Mouse (Mus musculus) ES-CJ7 (cell line): ENCODE results near the gene Sec24c.
"Not testable (repeated sequence)": the region's sequence is repeated elsewhere in the genome, so short reads cannot be mapped to it uniquely, and the experiment has no call there.

ENCODE experiments used
- DNase-seq: peaks from one replicate; pipeline ENCODE4 v3.0.0; 2011; ENCODE audit warnings: low read depth, low spot score

Sec24c gene

DNA sequence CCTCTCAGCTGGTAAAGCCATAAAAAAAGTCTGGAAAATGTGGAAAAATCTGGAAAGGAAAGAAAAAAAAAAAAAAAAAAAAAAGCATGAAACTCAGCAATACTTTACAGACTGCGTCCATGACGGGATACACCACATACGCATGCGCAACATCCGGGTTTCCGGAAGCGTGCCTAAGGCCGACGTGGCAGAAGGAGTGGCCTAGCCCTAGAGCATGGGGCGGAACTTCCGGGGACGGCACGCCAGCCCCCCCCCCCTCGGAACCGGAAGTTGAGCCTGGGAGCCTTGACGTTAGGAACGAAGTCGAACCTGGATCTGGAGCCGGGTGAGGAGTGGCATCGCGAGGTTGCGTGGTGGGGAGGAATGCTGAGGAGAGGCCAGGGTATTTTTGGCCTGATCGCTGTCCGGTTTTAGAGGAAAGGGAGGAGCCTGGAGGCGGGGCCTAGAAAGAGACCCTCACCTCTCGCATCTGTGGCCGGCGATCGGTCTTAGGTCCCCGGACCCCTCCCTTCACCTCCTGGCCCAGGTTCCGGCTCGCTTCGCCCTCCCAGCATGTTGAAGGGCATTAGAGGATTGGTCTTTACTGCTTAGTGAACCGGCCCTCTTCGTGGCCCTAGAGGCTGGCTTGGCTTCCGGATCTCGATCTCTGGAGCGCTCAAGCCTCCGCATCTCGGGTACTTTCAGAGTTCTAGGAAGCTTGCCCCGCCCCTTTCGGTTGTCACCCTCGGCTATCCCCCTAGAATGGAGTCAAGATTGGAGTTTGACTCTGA lies at the start of gene Sec24c:
Sec24c (plus strand) TSS at position 245 of the 770 bp plus-strand sequence.
- DNase-seq = peak; percentile 99

DNA sequence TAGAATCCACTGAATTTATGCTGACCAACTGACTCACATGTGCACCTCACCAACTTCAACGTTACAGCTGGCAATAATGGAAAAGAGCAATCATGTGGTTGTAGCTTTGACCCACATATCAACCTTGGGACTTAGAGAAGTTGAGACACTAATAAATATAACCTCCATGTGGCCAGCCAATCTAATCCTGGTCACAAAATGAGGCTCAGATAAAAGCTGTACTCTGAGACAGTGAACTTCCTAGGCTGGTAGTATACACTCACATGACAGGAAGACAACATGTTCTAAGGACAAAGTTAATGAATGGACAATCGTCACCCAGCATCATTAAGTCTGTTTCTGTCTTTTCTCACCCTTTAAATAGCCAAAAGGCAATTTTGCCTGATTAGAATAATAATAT lies 47.7 kb upstream of the Sec24c start:
- no peak for DNase-seq

DNA sequence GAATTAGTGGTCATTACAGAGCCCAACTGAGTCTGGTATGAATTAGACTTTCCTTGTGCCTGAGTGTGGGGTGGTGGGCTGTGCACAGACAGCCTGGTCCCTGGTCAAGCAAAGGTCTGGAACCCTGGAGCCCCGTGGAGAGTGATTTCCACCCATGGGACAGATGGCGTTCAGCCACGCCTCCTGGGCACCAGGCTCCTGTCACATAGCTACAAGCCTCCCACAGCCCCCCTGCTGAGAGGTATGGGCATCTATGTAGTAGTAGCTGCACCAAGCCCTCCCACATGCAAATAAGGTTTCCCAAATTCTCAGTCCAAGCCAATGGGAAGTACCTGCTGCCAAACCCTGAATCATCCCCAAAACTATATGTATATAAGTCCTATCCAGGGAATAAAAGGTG lies 47.1 kb upstream of the Sec24c start:
- DNase-seq = no peak

DNA sequence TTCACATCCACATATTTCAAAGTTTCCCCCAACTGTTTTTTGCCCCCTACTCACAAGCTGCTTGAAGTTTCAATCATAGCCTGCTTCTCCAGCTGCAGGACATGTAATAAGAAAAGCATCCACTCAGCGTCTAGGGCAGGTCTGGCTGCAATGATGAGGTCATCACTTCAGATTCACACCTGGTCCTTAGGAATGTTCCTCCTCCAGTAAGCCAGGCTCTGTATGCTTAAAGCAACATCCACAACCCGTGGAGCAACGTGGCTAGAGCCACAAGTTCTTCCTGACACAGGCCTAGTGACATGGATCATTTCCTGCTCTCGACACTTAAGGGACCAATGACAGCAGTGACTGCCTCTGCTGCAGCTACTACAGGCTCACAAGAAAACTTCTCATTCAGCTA lies 42.9 kb upstream of the Sec24c start:
- DNase-seq = no peak

DNA sequence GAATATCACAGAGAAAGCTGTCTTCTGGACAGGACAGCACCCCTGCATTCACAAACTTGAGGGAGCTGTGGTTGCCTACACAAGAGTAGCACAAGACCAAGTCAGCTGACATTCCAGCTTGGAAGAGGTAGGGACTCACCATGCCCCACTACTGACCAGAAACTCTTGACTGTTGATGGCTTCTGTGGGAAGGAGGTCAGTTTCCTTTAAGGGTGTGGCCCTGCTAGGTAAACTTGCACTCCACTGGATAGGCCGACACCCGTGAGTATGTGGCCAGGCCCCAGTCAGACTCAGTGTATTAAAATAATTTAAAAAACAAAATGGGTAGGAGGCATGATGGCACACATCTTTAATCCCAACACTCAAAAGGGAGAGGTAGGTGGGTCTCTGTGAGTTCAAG lies 38.6 kb upstream of the Sec24c start:
- no peak for DNase-seq

DNA sequence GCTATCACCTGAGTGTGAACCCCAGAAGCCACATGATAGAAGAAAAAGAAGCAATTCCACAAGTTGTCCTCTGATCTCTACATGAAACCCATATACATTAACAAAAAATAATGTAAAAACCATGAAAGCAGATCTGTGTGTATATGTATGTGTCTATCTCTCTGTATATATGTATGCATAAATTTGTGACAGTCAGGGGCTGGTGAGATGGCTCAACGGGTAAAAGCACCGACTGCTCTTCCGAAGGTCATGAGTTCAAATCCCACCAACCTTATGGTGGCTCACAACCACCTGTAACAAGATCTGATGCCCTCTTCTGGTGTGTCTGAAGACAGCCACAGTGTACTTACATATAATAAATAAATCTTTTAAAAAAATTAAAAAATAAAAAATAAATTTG lies 37.1 kb upstream of the Sec24c start:
- not testable (repeated sequence) for DNase-seq

DNA sequence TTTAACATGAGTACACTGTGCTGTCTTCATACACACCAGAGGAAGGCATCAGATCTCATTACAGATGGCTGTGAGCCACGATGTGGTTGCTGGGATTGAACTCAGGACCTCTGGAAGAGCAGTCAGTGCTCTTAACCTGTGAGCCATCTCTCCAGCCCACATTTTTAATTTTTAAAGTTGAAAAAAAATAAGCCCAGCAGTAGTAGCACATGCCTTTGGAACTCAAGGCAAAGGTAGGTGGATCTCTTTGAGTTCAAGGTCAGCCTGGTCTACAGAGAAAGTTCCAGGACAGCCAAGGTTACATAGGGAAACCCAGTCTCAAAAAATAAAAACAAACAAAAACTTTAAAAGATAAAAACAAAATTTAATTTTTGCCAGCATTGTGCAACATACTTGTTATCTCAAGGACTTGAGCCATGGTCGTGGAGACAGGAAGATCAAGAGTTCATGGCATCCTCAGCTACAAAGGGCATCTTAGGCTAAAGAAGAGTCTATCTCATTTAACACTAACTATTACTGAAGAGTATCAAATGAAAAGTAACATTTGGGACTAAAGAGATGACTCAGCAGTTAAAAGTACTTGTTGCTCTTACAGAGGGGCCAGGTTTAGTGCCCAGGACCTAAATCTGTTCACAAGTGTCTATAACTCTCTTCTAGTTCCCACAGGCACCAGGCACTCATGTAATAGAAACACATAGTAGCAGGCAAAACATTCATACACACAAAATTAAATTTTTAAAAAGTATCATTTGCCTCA lies 36.1 kb upstream of the Sec24c start:
- no peak for DNase-seq

DNA sequence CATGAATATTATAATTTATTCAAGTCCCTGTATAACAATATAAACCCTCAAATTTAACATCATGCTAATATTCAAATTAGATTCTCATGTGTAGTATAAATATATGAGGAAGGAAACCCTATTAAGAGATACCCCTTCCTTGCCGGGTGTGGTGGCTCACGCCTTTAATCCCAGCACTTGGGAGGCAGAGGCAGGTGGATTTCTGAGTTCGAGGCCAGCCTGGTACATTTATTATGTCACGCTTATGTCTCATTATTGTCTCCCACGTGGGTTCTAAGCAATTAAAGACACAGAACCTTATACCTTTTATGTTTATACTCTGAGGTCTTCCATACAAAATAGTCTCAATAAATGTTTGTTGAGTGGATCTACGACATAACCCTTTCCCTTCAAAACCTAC lies 35.4 kb upstream of the Sec24c start:
- no peak for DNase-seq

DNA sequence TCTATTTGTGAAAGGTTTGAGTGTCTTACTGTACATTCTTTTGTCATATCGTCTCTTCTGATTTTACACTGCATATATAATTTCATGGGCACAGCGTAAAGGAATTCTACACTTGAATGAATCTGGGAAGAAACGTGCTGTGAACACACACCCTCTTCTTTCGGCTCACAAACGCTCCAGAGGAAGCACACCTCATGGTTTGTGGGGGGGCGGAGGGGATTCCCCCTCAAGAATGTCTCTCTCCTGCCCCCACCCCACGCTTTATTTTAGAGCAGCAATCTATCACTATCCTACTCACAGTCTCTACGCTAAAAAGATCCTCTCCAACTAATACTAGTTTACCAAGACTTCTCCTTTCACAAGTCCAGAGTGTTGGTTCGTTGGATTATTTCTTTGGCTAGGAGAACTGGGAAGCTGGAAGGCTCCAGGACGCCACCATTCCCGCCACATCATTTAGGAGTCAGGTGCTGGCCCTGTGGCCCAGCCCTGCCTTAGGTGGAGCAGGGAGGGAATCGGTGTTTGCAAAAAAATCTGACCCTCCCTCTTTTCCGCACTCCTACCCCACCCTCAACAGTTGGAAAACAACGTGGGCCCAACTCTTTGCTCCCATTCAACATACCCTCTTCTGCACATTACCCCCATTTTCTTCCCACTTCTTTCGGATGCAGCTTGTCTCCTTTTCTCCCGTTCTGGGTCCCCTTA lies 34.0 kb upstream of the Sec24c start:
- peak; percentile 84 for DNase-seq

DNA sequence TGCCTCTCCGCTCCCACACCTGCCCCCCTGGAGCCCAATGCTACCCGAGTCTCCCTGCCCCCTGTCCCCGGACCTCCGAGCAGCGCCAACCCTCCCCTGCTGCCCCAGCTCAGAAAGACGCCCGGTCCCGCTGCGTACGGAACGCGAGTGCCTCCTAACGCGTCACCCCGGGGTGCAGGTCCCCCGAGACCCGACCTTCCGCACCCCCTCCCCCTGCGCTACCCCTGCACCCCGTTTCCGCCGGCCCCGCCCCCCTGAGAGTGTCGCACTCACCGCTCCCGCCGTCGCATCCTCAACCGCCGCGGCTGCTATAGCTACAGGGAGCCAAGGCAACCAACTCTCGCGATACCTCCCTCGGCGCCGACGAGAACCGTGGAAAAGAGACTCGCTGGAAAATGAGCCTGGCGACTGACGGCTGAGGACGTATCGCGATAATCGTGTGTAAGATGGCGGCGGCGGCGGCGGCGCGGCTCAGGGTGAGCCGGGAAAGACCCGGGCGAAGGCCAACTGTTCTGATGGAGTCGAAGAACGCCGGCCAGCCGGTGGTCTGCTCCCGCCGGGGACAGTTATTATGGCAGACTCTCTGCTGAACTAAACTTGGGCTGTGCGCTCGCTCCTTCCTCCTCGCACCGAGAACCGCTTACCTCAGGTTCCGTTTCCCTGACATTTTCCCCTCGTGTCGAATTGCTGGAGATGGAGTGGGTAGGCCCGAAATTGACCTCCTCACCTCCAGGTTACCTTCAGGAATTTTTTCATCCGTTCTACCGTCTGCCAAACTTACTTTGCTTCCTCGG lies 33.3 kb upstream of the Sec24c start, which contains the start of gene Usp54:
Usp54 (minus strand) TSS at position 420 of the 794 bp plus-strand sequence.
- DNase-seq = peak; percentile 99

DNA sequence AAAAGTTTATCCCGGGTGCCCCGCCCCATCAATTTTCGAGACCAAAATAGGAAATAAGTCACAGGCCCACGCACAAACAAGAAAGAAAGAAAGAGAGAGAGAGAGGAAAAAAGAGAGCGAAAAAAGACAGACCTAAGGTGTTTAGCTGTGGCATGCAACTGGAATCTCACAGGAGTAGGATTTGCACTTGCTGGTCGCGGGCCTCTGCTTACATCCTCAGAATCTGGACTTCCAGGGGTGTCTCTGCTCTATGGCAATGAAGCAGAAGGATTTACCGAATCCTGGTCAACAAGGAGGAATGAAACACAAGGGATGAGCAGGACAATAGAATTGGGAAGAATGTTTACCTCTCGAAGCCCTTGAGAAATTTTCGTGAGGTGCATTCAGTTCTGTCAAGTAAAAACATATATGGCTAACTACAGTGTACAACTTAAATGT lies 32.7 kb upstream of the Sec24c start:
- DNase-seq = peak; percentile 39

DNA sequence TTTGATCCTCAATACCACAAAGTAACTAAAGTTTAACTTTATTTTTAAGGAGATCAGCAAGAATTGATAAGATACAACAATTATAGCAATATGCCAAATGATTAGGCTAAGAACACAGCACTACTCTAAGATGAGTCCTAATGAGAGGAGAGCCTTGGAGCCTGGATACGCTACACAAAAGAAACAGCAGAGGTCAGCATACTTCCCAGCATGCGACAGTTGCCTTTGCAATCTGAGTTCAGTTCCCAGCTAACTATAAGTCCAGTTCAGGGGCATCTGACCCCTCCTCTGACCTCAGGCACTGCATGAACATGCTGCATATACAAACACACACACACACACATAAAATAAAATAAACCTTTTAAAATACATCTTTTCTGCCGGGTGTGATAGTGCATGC lies 28.6 kb upstream of the Sec24c start:
- no peak for DNase-seq

DNA sequence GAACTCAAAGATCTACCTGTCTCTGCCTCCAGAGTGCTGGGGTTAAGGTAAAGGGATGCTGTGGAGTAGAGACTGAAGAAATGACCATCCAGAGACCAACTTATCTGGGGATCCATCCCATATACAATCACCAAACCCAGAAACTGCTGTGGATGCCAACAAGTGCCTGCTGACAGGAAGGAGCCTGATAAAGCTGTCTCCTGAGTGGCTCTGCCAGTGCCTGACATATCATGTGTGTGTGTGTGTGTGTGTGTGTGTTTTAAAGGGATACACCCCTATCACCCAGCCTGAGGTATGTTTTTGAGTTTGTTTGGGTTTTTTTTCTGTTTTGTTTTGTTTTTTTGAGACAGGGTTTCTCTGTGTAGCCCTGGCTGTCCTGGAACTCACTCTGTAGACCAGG lies 27.7 kb upstream of the Sec24c start:
- no peak for DNase-seq

DNA sequence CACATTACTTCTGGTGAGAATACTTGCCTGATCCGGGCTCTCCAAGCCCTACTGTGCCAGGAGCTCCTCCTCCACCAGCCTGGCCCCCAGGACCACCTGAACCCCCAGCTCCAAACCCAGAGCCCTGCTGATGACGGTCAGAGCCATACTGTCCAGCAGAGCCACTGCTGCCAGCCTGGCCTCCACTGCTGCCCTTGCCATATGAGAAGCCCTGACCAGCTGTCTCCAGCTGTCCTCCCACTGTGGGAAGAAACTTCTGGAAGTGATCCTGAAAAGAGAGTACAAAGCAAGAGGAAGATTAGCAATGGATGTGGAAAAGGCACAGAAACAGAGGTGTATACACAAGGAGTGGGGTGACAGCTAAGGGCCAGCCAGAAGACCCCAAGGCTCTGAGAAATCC lies 23.1 kb upstream of the Sec24c start:
- DNase-seq = no peak

DNA sequence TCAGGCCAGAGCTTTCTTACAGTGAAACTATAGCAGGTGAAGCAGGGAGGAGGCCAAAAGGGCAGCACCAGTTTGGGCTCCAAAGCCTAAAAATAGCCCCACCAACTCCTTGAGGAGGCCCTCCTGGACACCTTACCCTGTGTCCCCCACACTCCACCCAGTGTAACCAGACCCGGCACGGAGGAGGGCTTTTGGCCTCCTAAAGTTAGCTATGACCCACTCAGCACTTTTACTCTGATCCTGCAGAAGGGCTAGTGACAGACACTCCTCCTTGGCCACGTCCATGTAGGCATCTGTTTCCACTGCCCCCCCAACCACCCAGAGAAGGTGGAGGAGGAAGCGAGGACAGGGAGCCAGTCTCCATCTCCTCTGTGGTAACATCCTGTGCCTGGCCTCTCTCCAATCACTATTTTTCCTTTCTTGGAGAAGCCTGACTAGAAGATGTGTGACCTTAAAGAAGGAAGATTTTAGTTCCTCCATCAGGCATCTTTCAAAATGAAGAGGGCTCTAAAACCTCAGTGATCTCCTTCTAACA lies 22.3 kb upstream of the Sec24c start:
- no peak for DNase-seq

DNA sequence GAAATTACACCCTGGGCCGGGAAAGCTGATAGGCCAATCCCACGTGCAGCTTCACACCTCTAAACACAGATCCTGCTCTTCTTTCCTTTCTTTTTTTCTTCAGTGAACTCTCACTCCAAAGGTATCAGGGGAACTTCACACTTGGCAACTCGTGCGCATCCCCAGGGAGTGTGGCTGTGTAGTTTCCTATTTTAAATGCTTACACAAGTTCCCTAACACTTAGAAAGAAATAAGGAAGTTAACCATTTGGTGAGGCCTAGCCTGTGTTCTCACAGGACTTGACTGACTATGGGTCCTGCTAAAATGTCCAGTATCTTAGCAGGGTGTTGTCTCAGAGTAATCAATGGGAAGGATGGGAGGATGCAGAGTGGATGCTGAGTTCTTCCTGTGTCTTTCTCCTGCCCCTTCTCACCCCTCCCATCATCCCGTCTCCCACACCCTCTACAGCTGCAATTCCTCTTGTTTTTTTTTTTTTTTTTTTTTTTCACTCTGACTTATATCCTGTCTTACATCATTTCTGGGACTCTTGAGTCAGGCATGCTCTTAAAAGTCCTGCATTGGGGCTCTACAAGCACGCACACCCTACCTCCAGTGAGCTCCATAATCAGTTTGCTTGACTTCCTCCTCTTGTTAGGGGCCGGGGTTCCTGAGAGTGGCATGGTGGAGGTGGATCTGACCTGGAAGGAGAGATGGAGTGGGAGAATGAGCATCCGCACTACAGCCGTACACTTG lies 19.3 kb upstream of the Sec24c start:
- DNase-seq = no peak

DNA sequence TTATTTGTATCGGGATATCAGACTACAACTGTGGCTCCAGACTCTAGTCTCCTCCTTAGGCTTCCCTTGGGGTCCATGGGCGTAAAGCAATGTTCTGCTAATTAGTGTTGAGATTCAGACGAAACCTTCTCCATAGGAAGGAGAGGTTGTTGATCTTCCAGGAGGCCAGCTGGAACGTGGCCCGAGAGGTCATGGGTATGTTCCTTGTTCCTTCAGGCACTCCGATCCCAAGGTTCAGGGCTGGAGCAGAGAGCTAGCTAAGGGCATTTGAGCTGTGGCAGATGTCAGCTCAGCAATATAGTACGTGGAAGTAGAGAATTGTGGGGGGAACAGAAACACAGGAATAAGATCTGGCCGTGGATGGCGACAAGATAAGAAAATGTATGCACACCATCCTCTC lies 18.4 kb upstream of the Sec24c start:
- DNase-seq = no peak

DNA sequence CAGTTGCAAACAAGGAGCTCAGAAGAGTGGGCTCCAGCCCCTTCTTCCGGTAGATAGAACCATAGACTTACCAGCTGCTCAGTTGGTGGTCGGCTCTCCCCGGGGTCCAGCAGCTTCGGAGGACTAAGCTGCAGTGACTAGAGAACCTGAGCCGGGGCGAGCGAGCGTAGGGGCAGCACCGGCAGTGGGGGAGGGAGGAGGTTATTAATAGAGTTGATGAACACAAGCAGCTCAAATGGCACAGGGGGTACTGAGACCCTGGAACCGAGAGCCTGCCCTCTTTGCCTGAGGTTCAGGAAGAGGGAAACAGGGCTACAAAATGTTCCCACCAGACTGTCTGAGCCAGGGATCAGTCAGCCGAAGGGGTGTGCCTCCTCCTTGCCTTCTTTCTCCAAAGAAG lies 17.7 kb upstream of the Sec24c start, which contains the start of gene Myoz1:
Myoz1 (minus strand) TSS at position 180 of the 400 bp plus-strand sequence.
- no peak for DNase-seq

DNA sequence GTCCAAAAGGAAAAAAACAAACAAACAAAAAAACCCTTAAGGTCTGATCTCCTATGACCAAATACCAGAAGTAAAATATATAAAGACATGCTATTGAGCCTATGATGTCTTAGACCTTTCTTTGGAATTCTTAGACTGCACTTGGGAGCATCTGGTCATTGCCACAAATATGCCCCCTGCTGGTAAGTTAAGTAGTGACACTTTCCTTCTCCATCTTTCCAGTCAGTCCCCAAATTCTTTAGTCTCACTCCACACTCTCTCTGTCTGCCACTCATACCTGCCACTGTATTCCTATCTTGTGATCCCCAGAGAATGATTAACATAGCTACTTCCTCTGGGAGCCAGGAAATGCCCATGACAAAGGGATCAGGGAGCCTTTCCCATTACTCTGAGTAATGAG lies 15.8 kb upstream of the Sec24c start:
- DNase-seq = peak; percentile 59

DNA sequence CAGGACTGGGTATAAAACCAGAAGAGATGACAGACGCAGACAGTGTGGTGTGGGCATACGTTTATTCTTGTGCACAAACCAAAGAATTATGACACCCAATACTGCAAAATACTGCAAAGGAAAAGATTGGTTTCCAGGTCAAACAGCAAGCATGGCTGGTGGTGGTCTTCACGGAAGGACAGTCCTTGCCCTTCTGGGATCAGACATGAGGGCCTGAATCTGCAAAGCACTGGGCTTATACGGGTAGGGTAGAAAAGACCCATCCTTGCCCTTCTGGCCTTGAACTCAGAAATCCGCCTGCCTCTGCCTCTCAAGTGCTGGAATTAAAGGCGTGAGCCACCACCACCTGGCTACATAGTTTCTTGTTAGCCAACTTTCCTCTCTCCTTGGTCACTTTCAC lies 15.2 kb upstream of the Sec24c start:
- no peak for DNase-seq

DNA sequence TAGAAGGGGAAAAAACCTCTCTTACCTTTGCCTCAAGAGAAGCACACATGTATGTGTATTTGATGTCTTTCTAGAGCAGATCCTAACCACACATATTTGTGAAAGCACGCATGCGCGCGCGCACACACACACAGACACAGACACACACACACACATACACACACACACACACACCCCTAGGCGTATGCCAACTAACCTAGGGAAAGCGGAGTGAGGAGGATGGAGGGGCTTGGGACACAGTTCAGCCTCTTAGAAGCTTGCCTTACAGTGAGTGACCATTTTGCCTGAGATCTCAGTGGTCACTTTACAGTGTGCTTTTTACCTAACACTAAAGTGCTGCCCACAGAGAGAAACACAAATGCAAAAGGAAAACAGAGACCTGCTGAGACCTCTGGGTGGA lies 14.4 kb upstream of the Sec24c start:
- no peak for DNase-seq
